Comparison of ENCODE assay signal across 20 mouse cellular contexts in genomic region chr2:74688795-74689573, GRCm38 (mm10). TPM values are rescaled to one million over a fixed set of nuclear protein-coding genes. Genes with fewer than 3 reads are reported as not detected.
DNase-seq lines count a peak whose midpoint lies in the region; ATAC-seq lines count a peak whose summit lies in the region.
"Had no signal": no experiment of that assay in that cellular context is flagged by ENCODE, and none has a peak within 500 bp of the region (broad histone marks: within the 10 kb centered on the region; RNA-seq: fewer than 3 reads in every experiment).

No protein-coding gene starts in this region.

- H3K9me3 ChIP-seq in kidney, embryonic 16.5 days (ENCODE audit: low read length), result no peaks in the 10 kb centered on the region
- no peaks in the 10 kb centered on the region for H3K9me3 ChIP-seq in intestine, embryonic 15.5 days
- no peaks in the 10 kb centered on the region for H3K9me3 ChIP-seq in limb, embryonic 15.5 days
- H3K9me3 ChIP-seq: heart, embryonic 10.5 days; hindbrain, embryonic 15.5 days had no signal

- H3K4me3 ChIP-seq in kidney, embryonic 16.5 days (ENCODE audit: low read length), result peak overlapping the region; percentile 48
- no peak overlapping the region for H3K4me3 ChIP-seq in intestine, embryonic 15.5 days (replicated peaks)
- peak overlapping the region; percentile 26 for H3K4me3 ChIP-seq in limb, embryonic 15.5 days
- H3K4me3 ChIP-seq: heart, embryonic 10.5 days; hindbrain, embryonic 15.5 days had no signal

- peak overlapping the region; percentile 83 for H3K9ac ChIP-seq in kidney, embryonic 16.5 days (replicated peaks; ENCODE audit: low read length)
- no peak overlapping the region for H3K9ac ChIP-seq in intestine, embryonic 15.5 days
- H3K9ac ChIP-seq in limb, embryonic 15.5 days, result peak overlapping the region; percentile 27; the same call in 1 of the 2 replicates
- H3K9ac ChIP-seq: hindbrain, embryonic 15.5 days had no signal

- peaks cover 16% of the 10 kb centered on the region; the same call in 1 of the 2 replicates for H3K4me1 ChIP-seq in kidney, embryonic 16.5 days (ENCODE audit: insufficient read depth, low read length)
- H3K4me1 ChIP-seq in intestine, embryonic 15.5 days (replicated peaks), result peaks cover 10% of the 10 kb centered on the region; the same call in 1 of the 2 replicates
- peaks cover 28% of the 10 kb centered on the region for H3K4me1 ChIP-seq in limb, embryonic 15.5 days
- H3K4me1 ChIP-seq: hindbrain, embryonic 15.5 days had no signal

- H3K27me3 ChIP-seq in kidney, embryonic 16.5 days (ENCODE audit: insufficient read depth, low read length), result peaks cover 3% of the 10 kb centered on the region; the same call in 1 of the 2 replicates
- peaks cover 83% of the 10 kb centered on the region for H3K27me3 ChIP-seq in intestine, embryonic 15.5 days (replicated peaks)
- peaks cover 71% of the 10 kb centered on the region for H3K27me3 ChIP-seq in limb, embryonic 15.5 days

- peak; percentile 54 for DNase-seq in embryo, embryonic 10 days (ENCODE audit: low spot score)
- DNase-seq in embryo, embryonic 9.5 days (ENCODE audit: extremely low spot score), result no peak
- DNase-seq in kidney, adult 8-10 months, result no peak
- DNase-seq in spleen, adult 18-20 months, result no peak
- no peak for DNase-seq in ovary, postnatal 14 days (ENCODE audit: low spot score)
- DNase-seq: cerebellum, postnatal 10 days; embryo, embryonic 11 days; gastrocnemius, postnatal 36 days; heart, postnatal 10 days; layer of hippocampus, postnatal 36 days; lung, adult 2 months; lung, postnatal 36 days; right cerebral cortex, postnatal 25 days; thymus, postnatal 25 days had no signal

- H3K36me3 ChIP-seq in kidney, embryonic 16.5 days (ENCODE audit: insufficient read depth, low read length), result no peaks in the 10 kb centered on the region; the same call in 1 of the 2 replicates
- H3K36me3 ChIP-seq in intestine, embryonic 15.5 days, result no peaks in the 10 kb centered on the region
- no peaks in the 10 kb centered on the region; the same call in 1 of the 2 replicates for H3K36me3 ChIP-seq in limb, embryonic 15.5 days
- H3K36me3 ChIP-seq: heart, embryonic 10.5 days; hindbrain, embryonic 15.5 days had no signal

- H3K4me2 ChIP-seq in kidney, embryonic 16.5 days (replicated peaks; ENCODE audit: low read depth, low read length), result peak overlapping the region; percentile 59
- 0 out of 2 replicates have a peak overlapping the region, but pooled peaks have one; percentile 9 for H3K4me2 ChIP-seq in intestine, embryonic 15.5 days (replicated peaks)
- peak overlapping the region; percentile 49 for H3K4me2 ChIP-seq in limb, embryonic 15.5 days
- H3K4me2 ChIP-seq: hindbrain, embryonic 15.5 days had no signal

- no peak for ATAC-seq in kidney, embryonic 16.5 days (ENCODE audit: low FRiP score, low TSS enrichment)
- ATAC-seq in intestine, embryonic 15.5 days, result no peak
- no peak for ATAC-seq in limb, embryonic 15.5 days (ENCODE audit: insufficient number of reproducible peaks, low FRiP score, low TSS enrichment, low read depth)
- ATAC-seq: forebrain, embryonic 14.5 days had no signal

- WGBS in kidney, embryonic 16.5 days, result 7% methylated on average over 12 of the region's 12 CpGs
- 5% methylated on average over 12 of the region's 12 CpGs for WGBS in intestine, embryonic 15.5 days
- 14% methylated on average over 12 of the region's 12 CpGs for WGBS in limb, embryonic 15.5 days

- peak overlapping the region; percentile 94 for H3K27ac ChIP-seq in kidney, embryonic 16.5 days (ENCODE audit: low read length)
- H3K27ac ChIP-seq in intestine, embryonic 15.5 days, result no peak overlapping the region
- H3K27ac ChIP-seq in limb, embryonic 15.5 days, result peak overlapping the region; percentile 74
- H3K27ac ChIP-seq: heart, embryonic 10.5 days; hindbrain, embryonic 15.5 days had no signal

RNA-seq across cellular contexts. Expression of gene Hoxd10, which starts 2.7 kb away (rescaled TPM):
- 33.5 and 38.5 TPM in 2 replicates for polyA plus RNA-seq in kidney, embryonic 16.5 days (2015; fragmentation: Nextera tagmentation; extraction: Ambion mirVana)
- polyA plus RNA-seq in intestine, embryonic 15.5 days (2015; fragmentation: Nextera tagmentation; extraction: Ambion mirVana), result 4.8 and 7.9 TPM in 2 replicates
- polyA plus RNA-seq in limb, embryonic 15.5 days (2015; fragmentation: Nextera tagmentation; extraction: Ambion mirVana), result 12.4 and 14.5 TPM in 2 replicates
- polyA plus RNA-seq: forebrain, embryonic 14.5 days; hindbrain, embryonic 15.5 days; lung, adult 2 months had no signal

RNA-seq across cellular contexts. Expression of gene Hoxd9, which starts 8.5 kb away (rescaled TPM):
- polyA plus RNA-seq in kidney, embryonic 16.5 days (2015; fragmentation: Nextera tagmentation; extraction: Ambion mirVana), result 38.2 and 38.4 TPM in 2 replicates
- polyA plus RNA-seq in intestine, embryonic 15.5 days (2015; fragmentation: Nextera tagmentation; extraction: Ambion mirVana), result 4.4 and 5.9 TPM in 2 replicates
- polyA plus RNA-seq in limb, embryonic 15.5 days (2015; fragmentation: Nextera tagmentation; extraction: Ambion mirVana), result 7.1 TPM in 2 replicates
- polyA plus RNA-seq: forebrain, embryonic 14.5 days; hindbrain, embryonic 15.5 days had no signal

RNA-seq across cellular contexts. Expression of gene Hoxd11, which starts 9.6 kb away (rescaled TPM):
- polyA plus RNA-seq in kidney, embryonic 16.5 days (2015; fragmentation: Nextera tagmentation; extraction: Ambion mirVana), result 13.9 and 17.9 TPM in 2 replicates
- polyA plus RNA-seq in intestine, embryonic 15.5 days (2015; fragmentation: Nextera tagmentation; extraction: Ambion mirVana), result 1.2 and 2.3 TPM in 2 replicates
- 7.1 and 10.3 TPM in 2 replicates for polyA plus RNA-seq in limb, embryonic 15.5 days (2015; fragmentation: Nextera tagmentation; extraction: Ambion mirVana)
- polyA plus RNA-seq: forebrain, embryonic 14.5 days; hindbrain, embryonic 15.5 days; lung, adult 2 months had no signal

RNA-seq across cellular contexts. Expression of gene Hoxd12, which starts 14.2 kb away (rescaled TPM):
- 4.5 and 4.7 TPM in 2 replicates for polyA plus RNA-seq in kidney, embryonic 16.5 days (2015; fragmentation: Nextera tagmentation; extraction: Ambion mirVana)
- polyA plus RNA-seq in intestine, embryonic 15.5 days (2015; fragmentation: Nextera tagmentation; extraction: Ambion mirVana), result 0.45 and 1.1 TPM in 2 replicates
- 27.0 and 30.6 TPM in 2 replicates for polyA plus RNA-seq in limb, embryonic 15.5 days (2015; fragmentation: Nextera tagmentation; extraction: Ambion mirVana)
- polyA plus RNA-seq: forebrain, embryonic 14.5 days; hindbrain, embryonic 15.5 days; lung, adult 2 months had no signal

RNA-seq across cellular contexts. Expression of gene Hoxd8, which starts 15.4 kb away (rescaled TPM):
- polyA plus RNA-seq in kidney, embryonic 16.5 days (2015; fragmentation: Nextera tagmentation; extraction: Ambion mirVana), result 41.0 and 45.6 TPM in 2 replicates
- polyA plus RNA-seq in intestine, embryonic 15.5 days (2015; fragmentation: Nextera tagmentation; extraction: Ambion mirVana), result 4.2 and 5.1 TPM in 2 replicates
- polyA plus RNA-seq in limb, embryonic 15.5 days (2015; fragmentation: Nextera tagmentation; extraction: Ambion mirVana), result 5.9 and 7.3 TPM in 2 replicates

Comparison
In these comparisons a context has a peak if more than half of its experiments do, and no peak if none do; other contexts are left out.
1. H3K4me2 ChIP-seq: peak in every context shown above with its lines; median percentile 59 in kidney, embryonic 16.5 days; 49 in limb, embryonic 15.5 days; 9 in intestine, embryonic 15.5 days.